Mouse (Mus musculus) neural tube, embryonic 11.5 days (tissue): ENCODE results near the gene Alkbh8. TPM values are rescaled to one million over a fixed set of nuclear protein-coding genes. Genes with fewer than 3 reads are reported as not detected.
"Not testable (repeated sequence)": the region's sequence is repeated elsewhere in the genome, so short reads cannot be mapped to it uniquely, and the experiment has no call there.

ENCODE experiments used
- ATAC-seq: fragments of 200-750 bp; cut with Nextera tagmentation; 2 replicates; pipeline ENCODE4 v1.8.0; 2017; ENCODE audit warnings: moderate number of reproducible peaks, mild to moderate bottlenecking, moderate TSS enrichment, moderate library complexity; ENCODE audit not compliant: insufficient read depth, low FRiP score, low TSS enrichment
- DNase-seq: peaks from one replicate; pipeline ENCODE4 v3.0.0-alpha.2; 2015; ENCODE audit warnings: low spot score
- H3K27ac ChIP-seq: fragments of 300-500 bp; sonication (generic); 2 replicates; pipeline ENCODE4 v1.5.1; 2014; ENCODE audit warnings: low read depth, mild to moderate bottlenecking, low read length
- H3K27me3 ChIP-seq: fragments of 300-500 bp; sonication (generic); 2 replicates; pipeline ENCODE4 v1.6.1; 2014; ENCODE audit warnings: mild to moderate bottlenecking, low read length, mixed read lengths; ENCODE audit not compliant: control insufficient read depth, insufficient read depth
- H3K36me3 ChIP-seq: fragments of 300-500 bp; sonication (generic); 2 replicates; pipeline ENCODE4 v1.6.1; 2014; ENCODE audit warnings: mild to moderate bottlenecking, low read length, moderate library complexity, mixed read lengths; ENCODE audit not compliant: control insufficient read depth, insufficient read depth
- H3K4me1 ChIP-seq: fragments of 300-500 bp; sonication (generic); 2 replicates; pipeline ENCODE4 v1.6.1; 2014; ENCODE audit warnings: low read length, mixed read lengths; ENCODE audit not compliant: control insufficient read depth, insufficient read depth
- H3K4me2 ChIP-seq: fragments of 300-500 bp; sonication (generic); 2 replicates; pipeline ENCODE4 v1.6.1; 2014; ENCODE audit warnings: low read depth, mild to moderate bottlenecking, moderate library complexity
- H3K4me3 ChIP-seq: fragments of 300-500 bp; sonication (generic); 2 replicates; pipeline ENCODE4 v1.5.1; 2014; ENCODE audit warnings: low read depth, low read length
- H3K9ac ChIP-seq: fragments of 300-500 bp; sonication (generic); 2 replicates; pipeline ENCODE4 v1.6.1; 2014; ENCODE audit warnings: mild to moderate bottlenecking, low read length
- H3K9me3 ChIP-seq: fragments of 300-500 bp; sonication (generic); 2 replicates; pipeline ENCODE4 v1.6.1; 2016; ENCODE audit warnings: low read length; ENCODE audit not compliant: control insufficient read depth
- WGBS: fragments of 180-500 bp; shearing (Covaris S2); extraction: QIAGEN DNeasy Blood & Tissue Kit; methylation state at CpG from one replicate; pipeline ENCODE4 v1.1.7; 2014; 5-methylcytosine and 5-hydroxymethylcytosine counted together
- polyA plus RNA-seq: library from polyadenylated mRNA; unstranded; fragments of >200 nt; fragmentation: Nextera tagmentation; extraction: Ambion mirVana; gene quantifications from 2 replicates; pipeline ENCODE4 v1.2.1, GENCODE M21; 2014

The Alkbh8 gene
- 34.4 and 37.4 TPM in 2 replicates for polyA plus RNA-seq

DNA sequence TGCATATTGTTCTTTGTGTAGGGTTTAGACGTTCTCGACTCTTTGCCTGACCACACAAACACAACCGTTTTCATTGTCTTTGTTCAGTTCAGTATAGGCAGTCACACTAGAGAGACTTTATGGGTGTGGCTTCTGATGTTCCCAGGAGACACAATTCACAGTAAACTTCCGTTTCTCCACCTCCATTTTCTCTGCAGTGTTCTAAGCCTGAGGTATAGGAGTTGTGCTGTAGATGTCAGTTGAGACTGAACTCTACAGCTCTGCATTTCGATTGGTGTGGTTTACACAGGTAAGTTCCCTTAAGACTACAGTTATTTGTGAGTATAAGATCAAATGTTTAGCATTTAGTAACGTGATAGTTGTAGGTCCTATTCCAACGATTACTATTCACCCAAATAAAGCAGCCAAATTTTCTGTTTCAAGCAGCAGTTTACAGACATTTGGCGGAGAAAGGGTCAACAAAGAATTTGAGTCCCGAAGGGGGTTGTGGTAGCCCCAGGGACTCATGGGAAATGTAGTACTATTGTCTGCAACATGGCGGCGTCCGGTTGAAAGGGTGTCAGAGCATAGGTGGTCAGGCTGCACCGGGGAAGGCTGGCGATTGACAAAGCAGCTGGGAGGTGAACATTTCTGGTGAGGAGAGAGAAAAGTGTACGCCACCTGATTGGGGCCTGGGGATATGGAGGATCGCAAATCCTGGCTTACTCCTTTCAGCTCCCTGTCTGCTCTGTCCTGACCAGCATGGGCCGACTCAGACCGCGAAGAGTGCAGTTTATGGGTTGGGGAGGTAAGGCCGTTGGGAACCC lies at the start of gene Alkbh8:
Gene Alkbh8, plus strand, starts transcription at position 179 of the 806 bp plus-strand sequence.
- peak within 1 kb of the TSS; percentile 45 for H3K4me2 ChIP-seq
- 4% methylated on average over 20 of the region's 20 CpGs for WGBS
- 0 out of 2 replicates have a peak, but pooled peaks cover 2% of the 10 kb centered on the region for H3K4me1 ChIP-seq
- H3K36me3 ChIP-seq: no peaks in the 10 kb centered on the region
- ATAC-seq: peak; percentile 96
- peak within 1 kb of the TSS; percentile 74 for H3K4me3 ChIP-seq
- peak within 1 kb of the TSS; percentile 64 for H3K27ac ChIP-seq
- H3K27me3 ChIP-seq: no peaks in the 10 kb centered on the region
- H3K9me3 ChIP-seq: no peaks in the 10 kb centered on the region
- H3K9ac ChIP-seq: peak within 1 kb of the TSS; percentile 75
- DNase-seq: peak; percentile 83

DNA sequence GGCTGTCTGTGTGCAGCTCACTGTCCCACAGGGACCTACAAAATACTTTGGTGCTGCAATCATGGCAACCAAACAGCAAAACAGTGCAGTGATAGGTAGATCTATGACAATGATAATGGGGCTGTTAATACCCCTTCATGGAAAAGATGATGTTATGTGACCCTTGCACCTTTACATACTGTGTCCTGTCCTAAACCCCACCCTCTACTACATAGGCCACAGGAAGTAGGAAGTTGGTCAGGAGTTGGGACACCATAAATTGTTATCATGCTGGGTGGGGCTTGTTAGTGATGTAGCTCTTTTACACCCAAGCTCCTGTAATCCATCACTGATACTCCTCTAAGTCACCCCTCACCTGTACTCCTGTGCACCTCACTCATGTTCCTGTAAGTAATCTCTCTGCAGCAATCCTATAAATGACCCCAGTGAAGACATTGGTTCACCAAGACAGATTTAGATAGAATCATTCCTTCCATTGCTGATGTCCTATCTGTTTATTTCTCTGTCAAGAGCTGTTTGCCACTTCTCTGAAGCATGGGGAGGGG lies 25.6 kb upstream of the Alkbh8 start:
- no peak overlapping the region for H3K4me2 ChIP-seq
- H3K4me1 ChIP-seq: no peaks in the 10 kb centered on the region
- H3K4me3 ChIP-seq: no peak overlapping the region
- H3K36me3 ChIP-seq: no peaks in the 10 kb centered on the region
- H3K9me3 ChIP-seq: peaks cover 11% of the 10 kb centered on the region
- 0 out of 2 replicates have a peak, but pooled peaks have one; percentile 33 for ATAC-seq
- no peaks in the 10 kb centered on the region for H3K27me3 ChIP-seq
- no peak for DNase-seq
- H3K9ac ChIP-seq: no peak overlapping the region
- H3K27ac ChIP-seq: no peak overlapping the region

DNA sequence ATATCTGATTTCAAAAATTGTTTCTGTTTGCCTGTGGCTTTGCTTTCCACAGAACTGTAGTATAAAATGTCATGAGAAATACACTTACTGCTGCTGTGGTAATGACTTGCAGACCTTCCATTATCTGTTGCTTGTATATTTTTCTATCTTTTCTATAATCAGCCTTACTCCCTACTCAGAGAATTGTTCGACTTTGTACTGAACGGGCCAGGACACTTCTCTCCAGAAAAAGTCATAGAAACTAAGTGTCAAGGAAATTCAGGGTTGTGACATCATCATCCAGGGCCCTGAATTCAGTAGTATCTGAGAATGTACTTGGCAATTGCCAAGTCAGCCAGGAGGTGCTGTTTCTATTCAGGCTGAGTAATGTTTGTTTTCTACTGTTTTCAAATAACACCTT lies 24.9 kb upstream of the Alkbh8 start:
- WGBS: 89% methylated on average over 2 of the region's 2 CpGs
- Histone ChIP-seq H3K9me3 (peaks cover 11% of the 10 kb centered on the region), H3K4me3 (no peak overlapping the region), H3K4me1 (no peaks in the 10 kb centered on the region), H3K27me3 (no peaks in the 10 kb centered on the region), H3K4me2 (no peak overlapping the region), H3K36me3 (no peaks in the 10 kb centered on the region), H3K27ac (no peak overlapping the region), H3K9ac (no peak overlapping the region)
- ATAC-seq (no peak), DNase-seq (no peak)

DNA sequence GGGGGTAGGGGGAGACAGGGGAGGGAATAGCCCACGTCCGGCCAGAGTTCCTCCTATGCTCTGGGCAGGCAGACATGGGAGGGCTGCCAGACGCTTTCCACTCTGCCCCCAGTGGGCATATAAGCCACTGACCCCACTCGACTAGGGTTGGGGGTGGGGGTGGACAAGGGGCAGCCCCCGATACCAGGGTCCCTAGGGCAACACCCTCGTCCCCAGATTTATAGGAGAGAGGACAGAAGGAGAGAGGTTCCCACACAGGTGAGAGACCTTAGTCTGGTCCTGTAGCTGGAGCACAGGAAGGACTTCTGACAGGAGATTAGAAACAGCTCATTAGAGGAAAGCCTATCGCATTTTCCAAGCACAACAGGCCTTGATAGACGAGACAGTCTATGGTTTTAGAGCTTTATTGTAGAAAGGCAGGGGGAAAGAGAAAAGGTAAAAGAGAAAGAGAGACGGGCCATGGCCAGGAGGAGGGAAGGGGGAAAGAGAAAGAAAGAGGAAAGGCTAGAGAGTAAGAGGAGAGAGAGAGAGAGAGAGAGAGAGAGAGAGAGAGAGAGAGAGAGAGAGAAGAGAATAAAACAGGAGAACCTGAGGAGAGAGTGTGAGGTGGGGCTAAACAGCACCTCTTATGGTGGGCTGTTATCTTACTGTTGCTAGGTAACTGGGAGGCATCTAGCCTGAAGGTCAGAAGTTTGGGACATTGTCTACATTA lies 7.4 kb upstream of the Alkbh8 start:
- 60% methylated on average over 9 of the region's 9 CpGs for WGBS

DNA sequence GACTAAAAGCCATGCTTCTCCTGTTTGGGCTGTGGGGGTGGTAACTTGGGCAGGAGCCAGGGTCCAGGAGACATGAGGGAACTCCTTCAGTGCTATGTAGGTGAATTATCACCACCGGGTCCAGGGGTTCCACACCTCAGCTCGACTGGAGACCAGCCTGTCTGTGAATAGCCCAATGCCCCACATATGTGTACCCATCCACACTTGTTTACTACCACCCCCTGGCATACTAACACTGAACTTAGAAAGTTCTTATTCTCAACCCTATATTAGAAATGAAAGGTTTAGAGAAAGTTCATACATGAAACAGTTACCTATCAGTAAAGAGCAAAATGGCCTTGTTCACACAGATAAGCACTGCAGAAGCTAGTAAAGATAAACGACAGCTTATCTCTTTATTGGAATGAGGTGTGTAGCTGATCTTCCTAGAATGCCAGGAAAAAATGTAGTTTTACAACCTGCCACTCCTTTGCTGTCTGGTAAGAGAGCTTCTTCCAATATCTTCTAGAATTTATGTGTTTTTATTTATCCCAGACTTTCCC lies 6.8 kb upstream of the Alkbh8 start:
- WGBS: 71% methylated on average over 3 of the region's 3 CpGs
- no peak overlapping the region for H3K27ac ChIP-seq
- H3K9me3 ChIP-seq: no peaks in the 10 kb centered on the region
- no peak for ATAC-seq
- no peak overlapping the region for H3K4me3 ChIP-seq
- no peak overlapping the region for H3K4me2 ChIP-seq
- no peak for DNase-seq
- H3K4me1 ChIP-seq: no peaks in the 10 kb centered on the region
- no peaks in the 10 kb centered on the region for H3K27me3 ChIP-seq
- H3K36me3 ChIP-seq: no peaks in the 10 kb centered on the region
- H3K9ac ChIP-seq: no peak overlapping the region

More for the DNA sequence above, 7.4 kb upstream of the Alkbh8 start:
- not testable (repeated sequence) for H3K27me3 ChIP-seq, DNase-seq, H3K36me3 ChIP-seq, ATAC-seq, H3K4me3 ChIP-seq, H3K4me2 ChIP-seq, H3K9ac ChIP-seq, H3K4me1 ChIP-seq, H3K9me3 ChIP-seq, H3K27ac ChIP-seq

DNA sequence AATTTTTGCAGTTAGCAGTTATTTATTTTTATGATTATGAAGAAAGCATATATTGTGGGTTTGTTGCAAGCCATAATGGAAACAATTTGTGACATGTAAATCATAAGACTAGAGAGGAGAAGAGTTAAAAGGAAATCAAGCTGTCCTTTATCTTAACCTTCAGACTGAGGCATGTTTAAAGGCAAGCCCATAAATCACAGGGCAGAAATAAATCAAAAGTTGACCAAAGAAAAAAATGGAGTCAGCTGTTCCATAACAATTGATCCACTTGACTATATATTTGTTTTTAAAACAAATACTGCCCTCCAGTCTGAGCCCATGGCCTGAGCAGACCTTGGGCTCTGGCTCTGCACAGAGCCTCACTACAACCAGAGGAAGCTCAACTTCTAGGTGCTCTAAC lies 4.6 kb upstream of the Alkbh8 start:
- Histone ChIP-seq H3K27me3 (no peaks in the 10 kb centered on the region), H3K4me3 (no peak overlapping the region), H3K9me3 (no peaks in the 10 kb centered on the region), H3K9ac (no peak overlapping the region), H3K27ac (no peak overlapping the region), H3K4me1 (no peaks in the 10 kb centered on the region), H3K36me3 (no peaks in the 10 kb centered on the region), H3K4me2 (no peak overlapping the region)
- ATAC-seq (no peak), DNase-seq (no peak)

DNA sequence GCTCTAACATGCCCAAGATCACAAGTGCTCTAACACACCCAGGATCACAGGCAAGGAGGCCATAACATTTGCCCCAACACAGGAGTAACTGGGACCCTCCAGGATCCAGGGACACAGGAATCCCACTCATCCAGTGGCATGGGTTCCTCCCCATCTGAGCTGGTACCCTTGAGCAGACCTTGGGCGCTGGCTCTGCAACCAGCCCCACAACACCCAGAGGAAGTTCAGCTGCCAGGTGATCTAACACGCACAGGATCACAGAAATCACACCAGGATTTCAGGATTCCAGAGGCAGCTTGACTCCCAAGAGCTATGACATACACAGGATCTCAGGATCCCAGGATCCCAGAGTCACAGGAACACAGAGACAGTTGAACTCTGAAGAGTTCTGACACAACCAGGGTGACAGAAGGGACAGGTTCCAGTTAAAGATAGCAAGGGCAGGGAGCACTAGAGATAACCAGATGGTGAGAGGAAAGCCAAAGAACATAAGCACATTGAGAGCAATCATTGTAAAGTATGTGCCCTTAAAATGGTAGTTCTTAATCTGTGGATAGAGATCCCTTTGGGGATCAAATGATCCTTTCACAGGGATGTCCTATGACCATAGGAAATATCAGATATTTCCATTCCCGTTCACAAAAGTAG lies 4.1 kb upstream of the Alkbh8 start:
- no peak overlapping the region for H3K9ac ChIP-seq
- no peak overlapping the region for H3K4me3 ChIP-seq
- H3K27ac ChIP-seq: no peak overlapping the region
- no peak for ATAC-seq
- DNase-seq: no peak
- 80% methylated on average over 3 of the region's 3 CpGs for WGBS
- no peaks in the 10 kb centered on the region for H3K36me3 ChIP-seq
- H3K9me3 ChIP-seq: no peaks in the 10 kb centered on the region
- H3K4me1 ChIP-seq: no peaks in the 10 kb centered on the region
- no peak overlapping the region for H3K4me2 ChIP-seq
- no peaks in the 10 kb centered on the region for H3K27me3 ChIP-seq

DNA sequence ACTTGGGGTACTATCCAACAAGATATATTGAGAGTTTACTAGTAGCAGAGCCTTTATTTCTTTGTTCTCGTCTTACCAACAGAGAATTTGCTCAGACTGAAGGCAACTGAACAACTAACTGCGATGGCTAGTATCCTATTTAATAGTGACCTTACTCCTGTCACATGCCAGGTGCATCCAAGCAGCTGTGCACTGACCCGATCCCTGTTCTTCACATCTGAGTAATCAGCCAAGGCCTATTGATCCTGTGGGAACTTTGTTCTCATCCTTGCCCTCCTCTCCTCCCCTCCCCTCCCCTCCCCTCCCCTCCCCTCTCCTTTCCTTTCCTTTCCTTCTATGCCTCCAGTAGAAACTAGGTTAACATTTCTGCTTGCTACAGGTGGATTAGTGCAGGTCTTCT lies 1.7 kb downstream of the Alkbh8 start:
- H3K27me3 ChIP-seq: no peaks in the 10 kb centered on the region
- DNase-seq: no peak
- H3K4me3 ChIP-seq: no peak overlapping the region
- H3K27ac ChIP-seq: no peak overlapping the region
- 0 out of 2 replicates have a peak, but pooled peaks cover 2% of the 10 kb centered on the region for H3K4me1 ChIP-seq
- H3K4me2 ChIP-seq: 0 out of 2 replicates have a peak overlapping the region, but pooled peaks have one; percentile 12
- H3K9me3 ChIP-seq: no peaks in the 10 kb centered on the region
- H3K36me3 ChIP-seq: no peaks in the 10 kb centered on the region
- H3K9ac ChIP-seq: no peak overlapping the region
- ATAC-seq: no peak
- 87% methylated on average over 3 of the region's 3 CpGs for WGBS
